11 mouse cellular contexts compared by ENCODE assay signal in the genomic region with DNA sequence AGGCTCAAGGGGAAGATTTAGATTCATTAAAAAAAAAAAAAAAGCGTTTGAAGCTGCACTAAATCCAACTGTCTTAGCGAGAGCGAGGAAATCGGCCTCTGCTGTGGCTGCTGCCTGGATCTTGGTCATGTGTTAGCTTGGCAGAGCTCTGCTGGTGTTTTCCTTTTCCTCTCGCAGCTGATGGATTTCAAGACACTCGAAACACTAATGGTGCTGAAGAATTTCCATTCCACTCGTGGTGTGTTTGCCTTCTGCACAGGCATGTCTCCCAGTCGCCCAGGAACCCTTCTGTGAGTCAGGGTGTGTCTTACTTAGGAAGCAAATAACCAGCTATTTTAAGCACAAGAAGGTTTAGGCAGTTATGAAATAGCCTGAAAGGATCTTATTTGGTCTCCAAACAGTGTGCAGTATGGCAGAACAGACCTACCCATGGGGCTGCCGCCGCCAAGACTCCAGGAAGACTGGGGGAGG. TPM values are rescaled to one million over a fixed set of nuclear protein-coding genes. Genes with fewer than 3 reads are reported as not detected.
DNase-seq lines count a peak whose midpoint lies in the region; ATAC-seq lines count a peak whose summit lies in the region.
"Had no signal": no experiment of that assay in that cellular context is flagged by ENCODE, and none has a peak within 500 bp of the region (broad histone marks: within the 10 kb centered on the region; RNA-seq: fewer than 3 reads in every experiment).

No protein-coding gene starts in this region.

- WGBS in hindbrain, embryonic 10.5 days = 67% methylated on average over 10 of the region's 10 CpGs
- 69% methylated on average over 10 of the region's 10 CpGs for WGBS in hindbrain, embryonic 11.5 days

- peaks cover 14% of the 10 kb centered on the region for H3K4me1 ChIP-seq in hindbrain, embryonic 10.5 days (replicated peaks)
- no peaks in the 10 kb centered on the region for H3K4me1 ChIP-seq in hindbrain, embryonic 11.5 days (replicated peaks; ENCODE audit: control insufficient read depth, insufficient read depth, low read length)

- H3K9me3 ChIP-seq in hindbrain, embryonic 10.5 days = no peaks in the 10 kb centered on the region
- H3K9me3 ChIP-seq in hindbrain, embryonic 11.5 days (ENCODE audit: control insufficient read depth, low read length) = no peaks in the 10 kb centered on the region
- H3K9me3 ChIP-seq: G1E had no signal

- no peak for DNase-seq in hindbrain, embryonic 10.5 days (ENCODE audit: low spot score)
- DNase-seq in hindbrain, embryonic 11.5 days (ENCODE audit: low spot score) = no peak
- DNase-seq in cerebellum, adult 9-10 months = peak; percentile 17
- DNase-seq in heart, postnatal 14 days = peak; percentile 21 to 29
- peak; percentile 63 to 84 for DNase-seq in left cerebral cortex, postnatal 14 days (ENCODE audit: low spot score in 2 of 2)
- DNase-seq in liver = no peak

- H3K36me3 ChIP-seq in hindbrain, embryonic 10.5 days = no peaks in the 10 kb centered on the region
- no peaks in the 10 kb centered on the region for H3K36me3 ChIP-seq in hindbrain, embryonic 11.5 days (ENCODE audit: control insufficient read depth, insufficient read depth, low read length)
- H3K36me3 ChIP-seq: G1E had no signal

- H3K9ac ChIP-seq in hindbrain, embryonic 11.5 days (ENCODE audit: low read depth, low read length) = no peak overlapping the region

- H3K4me2 ChIP-seq in hindbrain, embryonic 11.5 days (replicated peaks; ENCODE audit: low read depth, low read length) = no peak overlapping the region

- intact Hi-C loops in heart, postnatal 14 days (cut with DNase I) = no loop called here
- intact Hi-C loops in left cerebral cortex, postnatal 14 days (cut with DNase I) = no loop called here

- no peak overlapping the region for H3K4me3 ChIP-seq in hindbrain, embryonic 10.5 days
- H3K4me3 ChIP-seq in hindbrain, embryonic 11.5 days (ENCODE audit: low read depth, low read length) = no peak overlapping the region

- no peaks in the 10 kb centered on the region for H3K27me3 ChIP-seq in hindbrain, embryonic 10.5 days (ENCODE audit: insufficient read depth, poor library complexity, severe bottlenecking)
- no peaks in the 10 kb centered on the region for H3K27me3 ChIP-seq in hindbrain, embryonic 11.5 days (ENCODE audit: control insufficient read depth, insufficient read depth, low read length)

- ATAC-seq in hindbrain, embryonic 11.5 days (ENCODE audit: low FRiP score) = no peak
- 0 out of 2 replicates have a peak, but pooled peaks have one; percentile 13 for ATAC-seq in monocyte, adult 5-6 weeks (replicated peaks; ENCODE audit: insufficient number of reproducible peaks, low FRiP score, low TSS enrichment, poor library complexity, severe bottlenecking)
- no peak for ATAC-seq in CD4-positive, CD25-positive, alpha-beta regulatory T cell, adult 4 months

- peak overlapping the region; percentile 62 for H3K27ac ChIP-seq in hindbrain, embryonic 10.5 days
- no peak overlapping the region for H3K27ac ChIP-seq in hindbrain, embryonic 11.5 days (ENCODE audit: low read depth, low read length)

RNA-seq across cellular contexts. Expression of a gene that starts 1.1 kb away (rescaled TPM):
- polyA plus RNA-seq in hindbrain, embryonic 10.5 days (2016; fragmentation: Nextera tagmentation; extraction: Ambion mirVana) = 0.09 and 0.17 TPM in 2 replicates
- polyA plus RNA-seq in hindbrain, embryonic 11.5 days (2014; fragmentation: Nextera tagmentation; extraction: Ambion mirVana) = 0.10 TPM in 1 of 2 replicates, not detected in the other
- total RNA-seq in heart, postnatal 14 days (2021) = under 1 TPM in 1 of 2 experiments, not detected in 1; 0.19 TPM
- under 1 TPM in 1 of 2 experiments, not detected in 1; 0.25 TPM for total RNA-seq in left cerebral cortex, postnatal 14 days (2021)
- total RNA-seq in monocyte, adult 5-6 weeks (2017) = 0.21 to 0.39 TPM (median 0.38 TPM) in 3 replicates
- polyA plus RNA-seq in CD4-positive, CD25-positive, alpha-beta regulatory T cell, adult 4 months (2017; shearing (Covaris generic)) = not detected
- polyA plus RNA-seq: G1E; heart, embryonic 14.5 days; spleen, adult 2 months had no signal

RNA-seq across cellular contexts. Expression of a gene that starts 29.7 kb away (rescaled TPM):
- polyA plus RNA-seq in hindbrain, embryonic 10.5 days (2016; fragmentation: Nextera tagmentation; extraction: Ambion mirVana) = 184 and 190 TPM in 2 replicates
- 258 and 266 TPM in 2 replicates for polyA plus RNA-seq in hindbrain, embryonic 11.5 days (2014; fragmentation: Nextera tagmentation; extraction: Ambion mirVana)
- 10 to 100 TPM; 84.0 to 95.2 TPM for total RNA-seq in heart, postnatal 14 days (2021)
- 100 to 1,000 TPM; 169 to 181 TPM for total RNA-seq in left cerebral cortex, postnatal 14 days (2021)
- 67.6 to 82.9 TPM (median 82.5 TPM) in 3 replicates for total RNA-seq in monocyte, adult 5-6 weeks (2017)
- 10 to 100 TPM; 24.0 to 50.2 TPM for polyA plus RNA-seq in CD4-positive, CD25-positive, alpha-beta regulatory T cell, adult 4 months (2017; shearing (Covaris generic))

Comparison
In these comparisons a context has a peak if more than half of its experiments do, and no peak if none do; other contexts are left out.
1. DNase-seq: peak in cerebellum, adult 9-10 months (single experiment), heart, postnatal 14 days (2 of 2) and left cerebral cortex, postnatal 14 days (2 of 2); none in hindbrain, embryonic 10.5 days (single experiment), hindbrain, embryonic 11.5 days (single experiment) and liver (single experiment).